Mouse (Mus musculus) small intestine, adult 2 months (tissue): ENCODE results near the gene Wnt6. TPM values are rescaled to one million over a fixed set of nuclear protein-coding genes. Genes with fewer than 3 reads are reported as not detected.
A peak's percentile ranks its signal among the peaks of the same experiment; 100 is the strongest.

ENCODE experiments used
- H3K27ac ChIP-seq: fragments of 200-500 bp; 2 replicates; pipeline ENCODE4 v1.5.1; 2012; ENCODE audit warnings: low read depth, low read length, control low read depth, inconsistent platforms; ENCODE audit not compliant: insufficient read depth
- H3K27me3 ChIP-seq: fragments of 200-500 bp; 2 replicates; pipeline ENCODE4 v1.6.1; 2012; ENCODE audit warnings: mild to moderate bottlenecking, moderate library complexity, low read length, inconsistent platforms; ENCODE audit not compliant: control insufficient read depth, insufficient read depth
- H3K36me3 ChIP-seq: fragments of 200-500 bp; 2 replicates; pipeline ENCODE4 v1.6.1; 2012; ENCODE audit warnings: mild to moderate bottlenecking, low read length, control low read depth, inconsistent platforms; ENCODE audit not compliant: control insufficient read depth, insufficient read depth
- H3K4me1 ChIP-seq: fragments of 200-500 bp; 2 replicates; pipeline ENCODE4 v1.6.1; 2012; ENCODE audit warnings: low read length, inconsistent platforms, mixed read lengths; ENCODE audit not compliant: control insufficient read depth, insufficient read depth, insufficient read length
- H3K4me3 ChIP-seq: fragments of 200-500 bp; 2 replicates; pipeline ENCODE4 v1.5.1; 2012; ENCODE audit warnings: low read depth, mild to moderate bottlenecking, control low read depth, inconsistent platforms, low read length, moderate library complexity
- CTCF ChIP-seq: fragments of 200-500 bp; IDR thresholded peaks from 2 replicates; pipeline ENCODE4 v1.5.1; 2012; ENCODE audit warnings: low read depth, mild to moderate bottlenecking, control low read depth, inconsistent platforms, low read length, moderate library complexity, mixed read lengths; ENCODE audit not compliant: insufficient replicate concordance, insufficient read length; ENCODE audit errors: extremely low read depth
- POLR2A ChIP-seq: fragments of 200-500 bp; IDR thresholded peaks from 2 replicates; pipeline ENCODE4 v1.6.1; 2012; ENCODE audit warnings: low read depth, mild to moderate bottlenecking, control low read depth, inconsistent platforms, low read length, moderate library complexity
- WGBS: fragments of 180-500 bp; shearing (Covaris S2); methylation state at CpG from one replicate; pipeline ENCODE4 v1.1.7; 2018; 5-methylcytosine and 5-hydroxymethylcytosine counted together
- polyA plus RNA-seq: library from polyadenylated mRNA; depleted of rRNA; stranded (reverse); fragments of >200 nt; gene quantifications from 2 replicates; pipeline ENCODE4 v1.2.3, GENCODE M21; 2012

Gene Wnt6
- polyA plus RNA-seq, 1 experiment: 6.0 TPM

GRCm38 (mm10) chr1:74788603-74789176, 17.0 kb downstream of the Wnt6 start:
- Histone ChIP-seq H3K27me3 (peaks cover 55% of the 10 kb centered on the region), H3K27ac (no peak overlapping the region), H3K4me1 (peaks cover 7% of the 10 kb centered on the region), H3K4me3 (no peak overlapping the region), H3K36me3 (no peaks in the 10 kb centered on the region)
- TF ChIP-seq CTCF (0 out of 2 replicates have a peak, but pooled peaks have one; percentile 4), POLR2A (no peak)
- 19% methylated on average over 6 of the region's 6 CpGs for WGBS

- H3K27ac ChIP-seq: no peak overlapping the region
- no peaks in the 10 kb centered on the region; the same call in 1 of the 2 replicates for H3K4me1 ChIP-seq
- H3K36me3 ChIP-seq: no peaks in the 10 kb centered on the region
- TF ChIP-seq CTCF: no peak
- no peak for TF ChIP-seq POLR2A
- H3K27me3 ChIP-seq: peaks cover 58% of the 10 kb centered on the region
- no peak overlapping the region for H3K4me3 ChIP-seq
- 32% methylated on average over 3 of the region's 3 CpGs for WGBS
Observed at GRCm38 (mm10) chr1:74790095-74790494, 18.4 kb downstream of the Wnt6 start.

- peak within 1 kb of the TSS; percentile 29; the same call in 1 of the 2 replicates for H3K4me3 ChIP-seq
- 3% methylated on average over 11 of the region's 11 CpGs for WGBS
- H3K27me3 ChIP-seq: peaks cover 65% of the 10 kb centered on the region
- no peaks in the 10 kb centered on the region; the same call in 1 of the 2 replicates for H3K4me1 ChIP-seq
- TF ChIP-seq CTCF (no peak), POLR2A (no peak)
- no peaks in the 10 kb centered on the region for H3K36me3 ChIP-seq
- H3K27ac ChIP-seq: no peak within 1 kb of the TSS
Observed at GRCm38 (mm10) chr1:74791249-74791648, 19.6 kb downstream of the Wnt6 start, which contains the start of gene Wnt10a. TSS of gene Wnt10a (plus strand) at chr1:74791516.

- Histone ChIP-seq H3K27me3 (peaks cover 77% of the 10 kb centered on the region), H3K4me1 (no peaks in the 10 kb centered on the region; the same call in 1 of the 2 replicates), H3K4me3 (no peak overlapping the region), H3K27ac (no peak overlapping the region), H3K36me3 (no peaks in the 10 kb centered on the region)
- no peak for TF ChIP-seq POLR2A
- no peak for TF ChIP-seq CTCF
- 27% methylated on average over 19 of the region's 19 CpGs for WGBS
Observed at GRCm38 (mm10) chr1:74792831-74793660, 21.4 kb downstream of the Wnt6 start.

- peaks cover 70% of the 10 kb centered on the region for H3K27me3 ChIP-seq
- H3K4me1 ChIP-seq: no peaks in the 10 kb centered on the region; the same call in 1 of the 2 replicates
- H3K27ac ChIP-seq: no peak overlapping the region
- no peaks in the 10 kb centered on the region for H3K36me3 ChIP-seq
- H3K4me3 ChIP-seq: peak overlapping the region; percentile 14
- 3% methylated on average over 37 of the region's 38 CpGs for WGBS
- TF ChIP-seq CTCF: no peak
Observed at GRCm38 (mm10) chr1:74794487-74795144, 22.9 kb downstream of the Wnt6 start.

GRCm38 (mm10) chr1:74795145-74795529, 23.4 kb downstream of the Wnt6 start:
- TF ChIP-seq CTCF (no peak), POLR2A (no peak)
- Histone ChIP-seq H3K27me3 (peaks cover 66% of the 10 kb centered on the region), H3K36me3 (no peaks in the 10 kb centered on the region), H3K27ac (no peak overlapping the region), H3K4me3 (no peak overlapping the region), H3K4me1 (no peaks in the 10 kb centered on the region; the same call in 1 of the 2 replicates)
- 0% methylated on average over 6 of the region's 11 CpGs for WGBS

GRCm38 (mm10) chr1:74797459-74797858, 25.8 kb downstream of the Wnt6 start:
- Histone ChIP-seq H3K27me3 (peaks cover 54% of the 10 kb centered on the region), H3K4me3 (no peak overlapping the region), H3K36me3 (no peaks in the 10 kb centered on the region), H3K4me1 (no peaks in the 10 kb centered on the region), H3K27ac (no peak overlapping the region)
- no peak for TF ChIP-seq CTCF
- TF ChIP-seq POLR2A: no peak
- WGBS: 33% methylated on average over 5 of the region's 5 CpGs
